Mouse (Mus musculus): ENCODE measurements around the gene D5Ertd579e.

D5Ertd579e gene

GRCm38 (mm10) chr5:36695461-36696231 lies at the start of gene D5Ertd579e:
D5Ertd579e (minus strand) TSS chr5:36696024.
- peak; percentile 92 for DNase-seq (ENCODE audit: low read depth)

GRCm38 (mm10) chr5:36742126-36742848 lies 46.5 kb upstream of the D5Ertd579e start:
- peak; percentile 86 for DNase-seq (ENCODE audit: low read depth)

- DNase-seq (ENCODE audit: low read depth), result no peak
Observed at GRCm38 (mm10) chr5:36739829-36740228, 44.0 kb upstream of the D5Ertd579e start.

GRCm38 (mm10) chr5:36738799-36739615 lies 43.2 kb upstream of the D5Ertd579e start:
- DNase-seq (ENCODE audit: low read depth), result no peak

- no peak for DNase-seq (ENCODE audit: low read depth)
Observed at GRCm38 (mm10) chr5:36737765-36738164, 41.9 kb upstream of the D5Ertd579e start.

- no peak for DNase-seq (ENCODE audit: low read depth)
Observed at GRCm38 (mm10) chr5:36736009-36736408, 40.2 kb upstream of the D5Ertd579e start.

GRCm38 (mm10) chr5:36735106-36735505 lies 39.3 kb upstream of the D5Ertd579e start:
- no peak for DNase-seq (ENCODE audit: low read depth)

- DNase-seq (ENCODE audit: low read depth), result no peak
Observed at GRCm38 (mm10) chr5:36733405-36733804, 37.6 kb upstream of the D5Ertd579e start.

GRCm38 (mm10) chr5:36731901-36732652 lies 36.3 kb upstream of the D5Ertd579e start:
- no peak for DNase-seq (ENCODE audit: low read depth)

GRCm38 (mm10) chr5:36730689-36731088 lies 34.9 kb upstream of the D5Ertd579e start:
- no peak for DNase-seq (ENCODE audit: low read depth)

- no peak for DNase-seq (ENCODE audit: low read depth)
Observed at GRCm38 (mm10) chr5:36729923-36730322, 34.1 kb upstream of the D5Ertd579e start.

- no peak for DNase-seq (ENCODE audit: low read depth)
Observed at GRCm38 (mm10) chr5:36729086-36729473, 33.3 kb upstream of the D5Ertd579e start.

- no peak for DNase-seq (ENCODE audit: low read depth)
Observed at GRCm38 (mm10) chr5:36728403-36729085, 32.7 kb upstream of the D5Ertd579e start.

GRCm38 (mm10) chr5:36727776-36728175 lies 32.0 kb upstream of the D5Ertd579e start:
- no peak for DNase-seq (ENCODE audit: low read depth)

GRCm38 (mm10) chr5:36727136-36727535 lies 31.3 kb upstream of the D5Ertd579e start:
- no peak for DNase-seq (ENCODE audit: low read depth)

- DNase-seq (ENCODE audit: low read depth), result no peak
Observed at GRCm38 (mm10) chr5:36726387-36726801, 30.6 kb upstream of the D5Ertd579e start.

GRCm38 (mm10) chr5:36725861-36726260 lies 30.0 kb upstream of the D5Ertd579e start:
- DNase-seq (ENCODE audit: low read depth), result no peak

GRCm38 (mm10) chr5:36724274-36724673 lies 28.4 kb upstream of the D5Ertd579e start:
- no peak for DNase-seq (ENCODE audit: low read depth)

GRCm38 (mm10) chr5:36723356-36723755 lies 27.5 kb upstream of the D5Ertd579e start:
- DNase-seq (ENCODE audit: low read depth), result no peak

GRCm38 (mm10) chr5:36722415-36722856 lies 26.6 kb upstream of the D5Ertd579e start:
- DNase-seq (ENCODE audit: low read depth), result peak; percentile 63
